Mouse (Mus musculus): ENCODE results near the gene Ift88. TPM values are rescaled to one million over a fixed set of nuclear protein-coding genes. Genes with fewer than 3 reads are reported as not detected.
A peak's percentile ranks its signal among the peaks of the same experiment; 100 is the strongest.

The Ift88 gene
- total RNA-seq (2021) = 10 to 100 TPM; 12.9 to 13.9 TPM

GRCm38 (mm10) chr14:57423432-57424211 is at the start of gene Ift88:
Gene Ift88 (plus strand): TSS chr14:57424062.
- peak; percentile 91 to 92 for DNase-seq (ENCODE audit: extremely low spot score in 1 of 2, low spot score in 1 of 2)

GRCm38 (mm10) chr14:57375205-57375604 is 48.7 kb upstream of the Ift88 start:
- DNase-seq (ENCODE audit: extremely low spot score in 1 of 2, low spot score in 1 of 2) = no peak

GRCm38 (mm10) chr14:57376016-57376415 is 47.8 kb upstream of the Ift88 start:
- no peak for DNase-seq (ENCODE audit: extremely low spot score in 1 of 2, low spot score in 1 of 2)

- no peak for DNase-seq (ENCODE audit: extremely low spot score in 1 of 2, low spot score in 1 of 2)
Measured at GRCm38 (mm10) chr14:57376956-57377355, 46.9 kb upstream of the Ift88 start.

GRCm38 (mm10) chr14:57377531-57377930 is 46.3 kb upstream of the Ift88 start:
- no peak for DNase-seq (ENCODE audit: extremely low spot score in 1 of 2, low spot score in 1 of 2)

GRCm38 (mm10) chr14:57385667-57386066 is 38.2 kb upstream of the Ift88 start:
- no peak for DNase-seq (ENCODE audit: extremely low spot score in 1 of 2, low spot score in 1 of 2)

- no peak for DNase-seq (ENCODE audit: extremely low spot score in 1 of 2, low spot score in 1 of 2)
Measured at GRCm38 (mm10) chr14:57386758-57387561, 36.9 kb upstream of the Ift88 start.

- no peak for DNase-seq (ENCODE audit: extremely low spot score in 1 of 2, low spot score in 1 of 2)
Measured at GRCm38 (mm10) chr14:57391621-57392020, 32.2 kb upstream of the Ift88 start.

- DNase-seq (ENCODE audit: extremely low spot score in 1 of 2, low spot score in 1 of 2) = no peak
Measured at GRCm38 (mm10) chr14:57392278-57392677, 31.6 kb upstream of the Ift88 start.

- no peak for DNase-seq (ENCODE audit: extremely low spot score in 1 of 2, low spot score in 1 of 2)
Measured at GRCm38 (mm10) chr14:57395470-57395869, 28.4 kb upstream of the Ift88 start.

- DNase-seq (ENCODE audit: extremely low spot score in 1 of 2, low spot score in 1 of 2) = no peak
Measured at GRCm38 (mm10) chr14:57397221-57397620, 26.6 kb upstream of the Ift88 start.

GRCm38 (mm10) chr14:57398065-57398757 is 25.7 kb upstream of the Ift88 start, which contains the start of gene Cryl1:
Gene Cryl1 (minus strand): TSS chr14:57398529.
- DNase-seq (ENCODE audit: extremely low spot score in 1 of 2, low spot score in 1 of 2) = peak; percentile 85 to 86

- DNase-seq (ENCODE audit: extremely low spot score in 1 of 2, low spot score in 1 of 2) = no peak
Measured at GRCm38 (mm10) chr14:57398813-57399427, 24.9 kb upstream of the Ift88 start.

GRCm38 (mm10) chr14:57402815-57403214 is 21.0 kb upstream of the Ift88 start:
- no peak for DNase-seq (ENCODE audit: extremely low spot score in 1 of 2, low spot score in 1 of 2)

- peak in 1 of 2 experiments; percentile 30 for DNase-seq (ENCODE audit: extremely low spot score in 1 of 2, low spot score in 1 of 2)
Measured at GRCm38 (mm10) chr14:57407039-57407987, 16.5 kb upstream of the Ift88 start.

- no peak for DNase-seq (ENCODE audit: extremely low spot score in 1 of 2, low spot score in 1 of 2)
Measured at GRCm38 (mm10) chr14:57408100-57408499, 15.8 kb upstream of the Ift88 start.

- DNase-seq (ENCODE audit: extremely low spot score in 1 of 2, low spot score in 1 of 2) = no peak
Measured at GRCm38 (mm10) chr14:57409106-57409505, 14.8 kb upstream of the Ift88 start.

- no peak for DNase-seq (ENCODE audit: extremely low spot score in 1 of 2, low spot score in 1 of 2)
Measured at GRCm38 (mm10) chr14:57412166-57412565, 11.7 kb upstream of the Ift88 start.

- no peak for DNase-seq (ENCODE audit: extremely low spot score in 1 of 2, low spot score in 1 of 2)
Measured at GRCm38 (mm10) chr14:57417187-57417586, 6.7 kb upstream of the Ift88 start.
